Mouse (Mus musculus) limb, embryonic 12.5 days (tissue): Measurements from ENCODE around the gene Ptprq. TPM values are rescaled to one million over a fixed set of nuclear protein-coding genes. Genes with fewer than 3 reads are reported as not detected.

Experiments used
- ATAC-seq: fragments of 200-750 bp; cut with Nextera tagmentation; 2 replicates; pipeline ENCODE4 v1.8.0; 2017; ENCODE audit warnings: low read depth, moderate TSS enrichment; ENCODE audit not compliant: insufficient number of reproducible peaks, insufficient read depth, low FRiP score, low TSS enrichment
- H3K27ac ChIP-seq: fragments of 300-500 bp; sonication (generic); 2 replicates; pipeline ENCODE4 v1.5.1; 2016; ENCODE audit warnings: mild to moderate bottlenecking, moderate library complexity
- H3K27me3 ChIP-seq: fragments of 300-500 bp; sonication (generic); 2 replicates; pipeline ENCODE4 v1.6.1; 2016; ENCODE audit warnings: mild to moderate bottlenecking, moderate library complexity
- H3K36me3 ChIP-seq: fragments of 300-500 bp; sonication (generic); 2 replicates; pipeline ENCODE4 v1.6.1; 2016; ENCODE audit warnings: mild to moderate bottlenecking, moderate library complexity
- H3K4me1 ChIP-seq: fragments of 300-500 bp; sonication (generic); replicated peaks from 2 replicates; pipeline ENCODE4 v1.6.1; 2016
- H3K4me2 ChIP-seq: fragments of 300-500 bp; sonication (generic); 2 replicates; pipeline ENCODE4 v1.6.1; 2016; ENCODE audit warnings: mild to moderate bottlenecking, moderate library complexity
- H3K4me3 ChIP-seq: fragments of 300-500 bp; sonication (generic); replicated peaks from 2 replicates; pipeline ENCODE4 v1.5.1; 2016; ENCODE audit warnings: mild to moderate bottlenecking
- H3K9ac ChIP-seq: fragments of 300-500 bp; sonication (generic); replicated peaks from 2 replicates; pipeline ENCODE4 v1.6.1; 2016; ENCODE audit warnings: mild to moderate bottlenecking, moderate library complexity
- H3K9me3 ChIP-seq: fragments of 300-500 bp; sonication (generic); 2 replicates; pipeline ENCODE4 v1.6.1; 2016; ENCODE audit warnings: mild to moderate bottlenecking, moderate library complexity
- WGBS: fragments of 180-500 bp; shearing (Covaris S2); methylation state at CpG from one replicate; pipeline ENCODE4 v1.1.7; 2016; 5-methylcytosine and 5-hydroxymethylcytosine counted together
- polyA plus RNA-seq: library from polyadenylated mRNA; unstranded; fragments of >200 nt; fragmentation: Nextera tagmentation; extraction: Ambion mirVana; gene quantifications from 2 replicates; pipeline ENCODE4 v1.2.1, GENCODE M21; 2016

Ptprq gene
- 0.21 and 0.27 TPM in 2 replicates for polyA plus RNA-seq

DNA sequence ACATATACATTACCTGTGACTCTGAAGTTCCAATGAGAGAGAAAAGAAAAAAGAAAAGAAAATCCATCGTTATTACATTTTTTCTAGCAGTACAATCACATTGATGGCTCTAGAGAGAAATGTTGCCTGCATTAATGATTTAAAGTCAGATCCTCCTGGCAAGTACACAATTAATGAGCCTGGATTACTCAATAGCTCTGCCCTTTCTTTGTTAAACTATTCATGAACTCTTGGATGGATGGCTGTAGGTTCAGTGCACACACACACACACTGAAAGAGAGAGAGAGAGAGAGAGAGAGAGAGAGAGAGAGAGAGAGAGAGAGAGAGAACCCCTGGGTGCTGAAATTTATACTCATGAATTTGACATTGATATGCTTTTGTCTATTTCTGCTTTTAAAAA is at the start of gene Ptprq:
Gene Ptprq, minus strand, starts transcription at position 246 of the 400 bp plus-strand sequence.
- no peak within 1 kb of the TSS for H3K4me2 ChIP-seq
- 78% methylated on average over 1 of the region's 1 CpGs for WGBS

DNA sequence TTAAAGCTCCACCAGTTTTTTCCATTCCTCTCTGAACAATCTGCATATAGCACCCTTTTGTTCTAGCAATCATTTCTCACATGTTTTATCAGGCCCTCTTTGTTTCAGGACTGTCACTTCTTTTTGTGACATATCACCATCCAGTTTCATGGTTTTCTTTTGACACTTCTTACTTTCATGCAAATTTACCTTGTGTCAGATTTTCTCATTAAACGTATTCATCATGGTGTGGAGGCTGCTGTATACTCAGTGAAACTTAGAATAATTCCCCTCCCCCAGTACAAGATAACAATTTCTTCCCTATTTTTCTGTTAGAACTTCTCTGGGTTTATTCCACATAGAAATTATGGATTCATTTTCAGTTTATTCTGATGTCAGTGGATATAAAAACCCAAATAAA is 39.8 kb upstream of the Ptprq start:
- Histone ChIP-seq H3K9ac (no peak overlapping the region), H3K27ac (no peak overlapping the region), H3K36me3 (no peaks in the 10 kb centered on the region), H3K27me3 (no peaks in the 10 kb centered on the region), H3K4me2 (no peak overlapping the region), H3K4me3 (no peak overlapping the region), H3K9me3 (no peaks in the 10 kb centered on the region), H3K4me1 (no peaks in the 10 kb centered on the region)
- no peak for ATAC-seq
- 85% methylated on average over 1 of the region's 1 CpGs for WGBS

More for the DNA sequence above, at the start of gene Ptprq:
- no peak within 1 kb of the TSS for H3K4me3 ChIP-seq
- H3K9ac ChIP-seq, result no peak within 1 kb of the TSS
- no peaks in the 10 kb centered on the region for H3K27me3 ChIP-seq
- H3K27ac ChIP-seq, result no peak within 1 kb of the TSS; the same call in 1 of the 2 replicates
- no peak for ATAC-seq
- H3K36me3 ChIP-seq, result no peaks in the 10 kb centered on the region
- no peaks in the 10 kb centered on the region for H3K4me1 ChIP-seq
- H3K9me3 ChIP-seq, result no peaks in the 10 kb centered on the region

GRCm38 (mm10) chr10:107753471-107753870 is 33.6 kb upstream of the Ptprq start:
- 94% methylated on average over 3 of the region's 3 CpGs for WGBS
- no peak overlapping the region for H3K4me3 ChIP-seq
- ATAC-seq, result no peak
- no peaks in the 10 kb centered on the region for H3K9me3 ChIP-seq
- H3K36me3 ChIP-seq, result no peaks in the 10 kb centered on the region
- no peak overlapping the region for H3K9ac ChIP-seq
- no peak overlapping the region for H3K4me2 ChIP-seq
- no peak overlapping the region for H3K27ac ChIP-seq
- H3K27me3 ChIP-seq, result no peaks in the 10 kb centered on the region
- H3K4me1 ChIP-seq, result peaks cover 13% of the 10 kb centered on the region

DNA sequence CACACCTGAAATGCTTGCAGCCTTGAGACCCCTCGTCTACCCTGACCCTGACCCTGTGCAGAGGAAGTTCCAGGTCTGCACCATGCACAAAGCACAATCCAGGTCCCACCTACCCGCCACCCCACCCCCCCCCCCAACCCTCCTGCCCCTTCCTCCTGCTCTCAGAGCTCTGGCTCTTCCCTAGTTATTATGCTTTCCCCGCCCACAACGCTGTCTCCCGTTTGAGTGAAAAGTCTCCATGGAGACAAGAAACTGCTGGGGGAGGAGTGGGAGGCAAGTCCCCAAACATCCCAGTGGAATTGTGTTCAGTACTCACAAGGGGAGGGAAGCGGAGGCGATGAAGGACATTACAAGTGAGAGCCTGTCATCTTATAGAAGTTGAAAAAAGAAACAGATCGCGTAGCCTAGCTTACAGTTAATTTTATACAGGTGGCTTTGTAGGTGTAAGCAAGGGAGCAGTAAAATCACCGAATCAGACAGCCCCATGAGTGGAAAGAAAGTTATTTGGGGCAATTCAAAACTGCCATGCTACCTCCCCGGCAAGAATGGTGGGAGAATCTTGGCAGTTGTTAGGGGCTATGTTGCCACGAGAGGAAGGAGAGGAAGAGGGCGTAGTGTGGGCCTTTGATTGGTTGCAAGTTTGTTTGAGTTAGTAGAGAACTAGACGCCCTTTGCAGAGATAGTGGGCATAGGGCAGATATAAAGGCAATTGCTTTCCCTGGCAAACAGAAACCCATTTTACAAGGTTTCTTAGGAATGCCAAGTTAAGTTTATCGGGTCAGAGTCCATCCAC is 32.7 kb upstream of the Ptprq start:
- no peak overlapping the region for H3K9ac ChIP-seq
- peak overlapping the region; percentile 48 for H3K4me2 ChIP-seq
- H3K9me3 ChIP-seq, result no peaks in the 10 kb centered on the region
- no peaks in the 10 kb centered on the region for H3K27me3 ChIP-seq
- H3K4me3 ChIP-seq, result peak overlapping the region; percentile 19
- H3K36me3 ChIP-seq, result no peaks in the 10 kb centered on the region
- H3K4me1 ChIP-seq, result peaks cover 13% of the 10 kb centered on the region
- peak; percentile 56; the same call in 1 of the 2 replicates for ATAC-seq
- H3K27ac ChIP-seq, result no peak overlapping the region
- WGBS, result 31% methylated on average over 15 of the region's 15 CpGs

DNA sequence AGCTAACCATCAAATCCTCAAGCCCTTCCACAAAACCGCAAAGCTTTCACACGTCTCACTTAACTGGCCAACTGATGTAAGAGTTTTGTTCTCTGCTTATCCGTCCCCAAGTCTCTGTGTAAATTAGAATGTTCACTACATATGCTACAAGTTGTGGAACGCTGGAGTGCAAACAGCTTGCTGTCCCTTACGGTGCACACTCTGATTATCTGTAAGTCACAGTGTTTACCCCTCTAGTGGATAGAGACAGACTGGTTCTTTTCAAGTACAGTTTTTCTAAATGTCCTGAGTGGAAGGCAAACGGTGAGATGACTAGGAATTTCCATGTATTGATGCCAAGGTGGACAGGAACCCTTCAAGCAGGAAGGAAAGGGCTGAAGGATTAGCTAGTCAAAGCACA is 32.1 kb upstream of the Ptprq start:
- Histone ChIP-seq H3K27me3 (no peaks in the 10 kb centered on the region), H3K4me2 (peak overlapping the region; percentile 48), H3K9me3 (no peaks in the 10 kb centered on the region), H3K4me1 (peaks cover 13% of the 10 kb centered on the region), H3K36me3 (no peaks in the 10 kb centered on the region), H3K9ac (no peak overlapping the region), H3K4me3 (peak overlapping the region; percentile 19; the same call in 1 of the 2 replicates), H3K27ac (no peak overlapping the region)
- 43% methylated on average over 6 of the region's 6 CpGs for WGBS
- ATAC-seq, result no peak

DNA sequence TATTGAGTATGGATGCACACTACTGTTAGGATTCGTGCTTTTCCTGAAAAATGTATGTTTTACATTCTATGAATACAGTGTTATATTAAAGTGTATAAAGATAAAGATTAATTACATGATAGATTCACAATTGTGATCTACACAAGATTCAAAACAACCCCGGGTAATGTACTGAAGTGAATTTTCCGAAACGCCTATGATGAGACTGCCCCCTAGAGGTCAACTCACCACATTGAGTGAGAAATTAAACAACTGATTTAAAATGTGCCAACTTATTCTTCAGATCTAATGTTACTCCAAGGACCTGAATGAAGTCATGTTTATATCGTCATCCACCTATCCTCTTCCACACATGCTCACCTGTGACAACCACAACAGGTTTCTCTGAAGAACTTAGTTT is 27.7 kb upstream of the Ptprq start:
- Histone ChIP-seq H3K9ac (no peak overlapping the region), H3K9me3 (no peaks in the 10 kb centered on the region), H3K27ac (no peak overlapping the region), H3K4me2 (no peak overlapping the region), H3K27me3 (no peaks in the 10 kb centered on the region), H3K4me1 (peaks cover 10% of the 10 kb centered on the region), H3K4me3 (no peak overlapping the region), H3K36me3 (no peaks in the 10 kb centered on the region)
- WGBS, result 21% methylated on average over 5 of the region's 5 CpGs
- no peak for ATAC-seq

GRCm38 (mm10) chr10:107746717-107747116 is 26.9 kb upstream of the Ptprq start:
- Histone ChIP-seq H3K4me2 (peak overlapping the region; percentile 21; the same call in 1 of the 2 replicates), H3K9me3 (no peaks in the 10 kb centered on the region), H3K36me3 (no peaks in the 10 kb centered on the region), H3K27ac (no peak overlapping the region), H3K4me1 (0 out of 2 replicates have a peak, but pooled peaks cover 2% of the 10 kb centered on the region), H3K9ac (no peak overlapping the region), H3K4me3 (no peak overlapping the region), H3K27me3 (no peaks in the 10 kb centered on the region)
- peak; percentile 66; the same call in 1 of the 2 replicates for ATAC-seq
- 19% methylated on average over 9 of the region's 9 CpGs for WGBS

- Histone ChIP-seq H3K36me3 (no peaks in the 10 kb centered on the region), H3K27me3 (no peaks in the 10 kb centered on the region), H3K9ac (no peak overlapping the region), H3K4me3 (no peak overlapping the region), H3K4me2 (no peak overlapping the region), H3K27ac (no peak overlapping the region), H3K9me3 (no peaks in the 10 kb centered on the region), H3K4me1 (0 out of 2 replicates have a peak, but pooled peaks cover 9% of the 10 kb centered on the region)
- peak; percentile 86; the same call in 1 of the 2 replicates for ATAC-seq
- 23% methylated on average over 5 of the region's 5 CpGs for WGBS
Observed at GRCm38 (mm10) chr10:107739815-107740214, 20.0 kb upstream of the Ptprq start.

GRCm38 (mm10) chr10:107737743-107738142 is 17.9 kb upstream of the Ptprq start:
- 0 out of 2 replicates have a peak, but pooled peaks cover 12% of the 10 kb centered on the region for H3K4me1 ChIP-seq
- no peaks in the 10 kb centered on the region for H3K9me3 ChIP-seq
- no peak overlapping the region for H3K4me3 ChIP-seq
- ATAC-seq, result no peak
- H3K9ac ChIP-seq, result no peak overlapping the region
- no peak overlapping the region for H3K27ac ChIP-seq
- no peak overlapping the region for H3K4me2 ChIP-seq
- WGBS, result 75% methylated on average over 6 of the region's 6 CpGs
- H3K27me3 ChIP-seq, result no peaks in the 10 kb centered on the region
- no peaks in the 10 kb centered on the region for H3K36me3 ChIP-seq

GRCm38 (mm10) chr10:107735448-107735847 is 15.6 kb upstream of the Ptprq start:
- no peaks in the 10 kb centered on the region for H3K9me3 ChIP-seq
- 65% methylated on average over 7 of the region's 7 CpGs for WGBS
- no peak overlapping the region for H3K4me2 ChIP-seq
- no peaks in the 10 kb centered on the region for H3K36me3 ChIP-seq
- no peaks in the 10 kb centered on the region for H3K27me3 ChIP-seq
- no peak for ATAC-seq
- H3K4me3 ChIP-seq, result no peak overlapping the region
- H3K9ac ChIP-seq, result no peak overlapping the region
- 0 out of 2 replicates have a peak, but pooled peaks cover 10% of the 10 kb centered on the region for H3K4me1 ChIP-seq
- no peak overlapping the region for H3K27ac ChIP-seq

- no peak for ATAC-seq
- H3K27ac ChIP-seq, result no peak overlapping the region
- no peak overlapping the region for H3K4me3 ChIP-seq
- H3K4me1 ChIP-seq, result 0 out of 2 replicates have a peak, but pooled peaks cover 3% of the 10 kb centered on the region
- H3K27me3 ChIP-seq, result no peaks in the 10 kb centered on the region
- H3K9ac ChIP-seq, result no peak overlapping the region
- no peak overlapping the region for H3K4me2 ChIP-seq
- no peaks in the 10 kb centered on the region for H3K36me3 ChIP-seq
- no peaks in the 10 kb centered on the region for H3K9me3 ChIP-seq
Observed at GRCm38 (mm10) chr10:107734327-107734726, 14.5 kb upstream of the Ptprq start.
